Mouse (Mus musculus) gastrocnemius, postnatal 10 days (tissue): ENCODE data around the gene Trmt2a. TPM values are rescaled to one million over a fixed set of nuclear protein-coding genes. Genes with fewer than 3 reads are reported as not detected.
"Not testable (repeated sequence)": the region's sequence is repeated elsewhere in the genome, so short reads cannot be mapped to it uniquely, and the experiment has no call there.

Experiments used
- DNase-seq: peaks from one replicate; pipeline ENCODE4 v3.0.0; 2021; ENCODE audit warnings: mixed read lengths
- microRNA-seq, 2 experiments: library from miRNA; unstranded; fragments of <30 nt; microRNA quantifications; one replicate each; pipeline ENCODE4 v1.2.0; 2021
- total RNA-seq, 2 experiments: library from RNA; stranded (reverse); gene quantifications; 2 replicates each; pipeline ENCODE4 v1.2.3; 2021

Trmt2a gene
- total RNA-seq, 2 experiments from 2014 or later, result 15.3 to 21.2 TPM

DNA sequence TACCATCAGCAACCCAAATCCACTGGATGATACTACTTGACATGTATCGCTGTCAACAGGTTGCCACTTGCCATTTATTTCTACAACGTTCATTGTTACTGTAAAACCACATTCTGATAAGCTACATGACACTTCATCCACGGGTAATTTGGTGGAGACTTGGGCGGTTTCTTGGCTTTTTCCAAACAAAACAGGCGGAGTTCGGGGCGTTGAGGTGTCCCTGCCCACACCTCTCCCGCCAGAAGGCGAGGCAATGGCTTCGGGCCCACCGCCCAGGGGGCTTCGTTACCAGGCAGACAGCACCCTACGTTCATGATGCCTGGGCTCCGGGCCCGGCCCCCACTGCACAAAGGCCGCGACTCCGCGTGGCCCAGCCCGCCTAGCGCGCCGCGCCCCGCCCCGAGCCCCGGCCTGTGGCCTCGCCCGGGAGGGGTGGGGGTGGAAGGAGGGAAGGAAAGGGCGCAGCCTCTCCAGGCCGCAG lies 40.1 kb downstream of the Trmt2a start:
- DNase-seq, result peak; percentile 77

DNA sequence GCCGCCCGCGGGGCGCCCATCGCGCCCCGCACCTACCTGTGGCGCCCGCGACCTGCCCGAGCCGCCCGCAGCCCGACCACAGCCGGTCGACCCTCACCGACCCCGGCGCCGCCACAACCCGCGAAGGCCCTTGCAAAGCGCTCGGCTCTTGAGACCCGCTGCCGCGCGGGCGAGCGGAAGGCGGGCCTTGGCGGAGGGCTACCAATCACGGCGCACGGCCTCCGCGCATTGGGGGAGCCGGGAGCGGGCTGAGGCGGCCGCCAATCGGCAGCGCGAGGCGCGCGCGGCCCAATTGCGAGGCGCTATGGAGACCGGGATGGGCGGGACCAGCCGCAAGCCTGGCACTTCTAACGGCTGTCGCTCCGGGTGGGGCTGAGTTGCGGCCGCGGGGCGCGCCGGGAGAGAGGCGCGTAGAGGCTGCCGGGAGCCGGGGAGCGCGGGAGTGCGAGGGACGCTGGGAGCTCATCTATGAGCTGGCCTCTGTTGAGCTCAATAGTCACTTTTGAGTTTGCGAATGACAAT lies 40.6 kb downstream of the Trmt2a start, which contains the start of gene Dgcr8:
TSS of gene Dgcr8 (minus strand) at position 180 of the 522 bp plus-strand sequence.
- peak; percentile 97 for DNase-seq

- not testable (repeated sequence) for DNase-seq
Observed at GRCm38 (mm10) chr16:18289614-18290013, 41.1 kb downstream of the Trmt2a start.

Small RNA genes within 50 kb of the gene (microRNA-seq; reads per million reads assigned to microRNA genes)
- gene Gm24572 (0 to 0.25 reads per million in 2 experiments), gene Mir1306 (53.5 to 106 reads per million in 2 experiments)

Other genes starting within 250 kb of the Trmt2a start
- 10 to 100 TPM; 25.8 to 28.8 TPM for gene Dgcr6, start 195.8 kb upstream of the Trmt2a start, total RNA-seq
- 1 to 10 TPM; 2.6 to 3.8 TPM for gene Prodh, start 158.5 kb upstream of the Trmt2a start, total RNA-seq
- gene Rtn4r, start 121.0 kb upstream of the Trmt2a start, total RNA-seq, result under 1 TPM; 0.38 to 0.52 TPM
- gene Ccdc188, start 30.8 kb upstream of the Trmt2a start, total RNA-seq, result not detected
- 10 to 100 TPM; 26.3 to 29.7 TPM for gene Zdhhc8, start 13.5 kb upstream of the Trmt2a start, total RNA-seq
- gene Ranbp1, start 53 bp downstream of the Trmt2a start, total RNA-seq, result 10 to 100 TPM; 52.4 to 72.0 TPM
- gene Gm49776, start 9.6 kb downstream of the Trmt2a start, total RNA-seq, result not detected
- gene Dgcr8, start 40.6 kb downstream of the Trmt2a start, total RNA-seq, result 10 to 100 TPM; 23.6 to 33.4 TPM
- gene Tango2, start 99.4 kb downstream of the Trmt2a start, total RNA-seq, result 10 to 100 TPM; 11.9 to 12.6 TPM
- gene Arvcf, start 99.5 kb downstream of the Trmt2a start, total RNA-seq, result 10 to 100 TPM; 16.4 to 27.9 TPM
- 10 to 100 TPM; 12.9 to 13.6 TPM for gene Txnrd2, start 177.7 kb downstream of the Trmt2a start, total RNA-seq
- 10 to 100 TPM; 44.1 to 47.3 TPM for gene Comt, start 178.2 kb downstream of the Trmt2a start, total RNA-seq